Mouse (Mus musculus) cortical plate, adult 2 months (tissue): ENCODE data around the gene Rasal2.

ENCODE experiments used
- CTCF ChIP-seq: fragments of 200-500 bp; IDR thresholded peaks from 2 replicates; pipeline ENCODE4 v1.5.1; 2011; ENCODE audit warnings: mild to moderate bottlenecking, control low read depth, low read length; ENCODE audit not compliant: insufficient read depth; ENCODE audit errors: extremely low read depth
- POLR2A ChIP-seq: fragments of 200-500 bp; IDR thresholded peaks from 2 replicates; pipeline ENCODE4 v1.6.1; 2011; ENCODE audit warnings: mild to moderate bottlenecking, low read length, control low read depth; ENCODE audit not compliant: insufficient read depth; ENCODE audit errors: extremely low read depth

DNA sequence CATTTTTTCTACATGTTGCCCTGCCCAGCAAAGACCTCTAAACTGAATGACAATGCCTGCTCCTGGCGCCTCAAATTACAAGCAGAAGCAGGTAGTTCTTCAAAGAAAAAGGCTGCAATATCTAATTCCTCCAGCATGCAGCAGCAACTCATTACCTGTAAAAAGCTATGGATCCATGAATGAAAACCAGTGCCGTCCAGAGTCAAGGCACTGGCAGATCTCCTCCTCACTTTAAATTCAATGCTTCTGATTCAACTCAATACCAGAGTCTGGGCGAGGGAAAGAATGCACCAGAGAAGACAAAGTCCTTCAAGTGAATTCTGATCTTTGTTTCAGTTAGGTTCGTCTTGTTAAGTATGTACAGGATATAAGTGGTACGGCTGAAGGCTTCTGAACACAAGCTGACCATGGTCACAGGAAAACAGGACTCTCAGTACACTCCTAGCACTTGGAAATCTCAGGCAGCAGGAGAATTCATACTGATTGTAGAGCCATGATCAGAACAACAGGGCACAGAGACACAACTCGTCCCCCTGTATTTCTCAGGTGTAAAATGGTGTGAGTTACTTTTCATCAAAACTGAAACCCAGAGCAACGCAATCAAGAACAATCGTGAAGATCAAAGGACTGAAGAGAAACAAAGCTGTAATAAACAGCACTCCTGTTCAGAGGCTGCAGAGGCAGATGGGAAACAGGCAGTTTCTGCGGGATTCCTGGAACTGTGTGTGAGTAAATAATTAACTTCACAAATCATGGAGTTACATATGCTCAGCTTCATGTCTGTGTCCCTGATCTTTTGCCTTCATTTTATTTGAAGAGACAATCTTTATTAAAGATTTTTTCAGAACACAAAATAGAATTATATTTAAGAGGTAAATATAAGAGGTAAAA, 158.6 kb downstream of the Rasal2 start:
- no peak for TF ChIP-seq POLR2A
- no peak for TF ChIP-seq CTCF
